Mouse (Mus musculus) gastrocnemius, postnatal 4 days (tissue): ENCODE results near the gene Tpcn1. TPM values are rescaled to one million over a fixed set of nuclear protein-coding genes. Genes with fewer than 3 reads are reported as not detected.

Source experiments
- DNase-seq, 2 experiments: peaks; one replicate each; pipeline ENCODE4 v3.0.0; 2021 to 2022; ENCODE audit warnings: low spot score in 2 of 2, mixed read lengths in 2 of 2
- total RNA-seq, 2 experiments: library from RNA; stranded (reverse); gene quantifications; 2 replicates each; pipeline ENCODE4 v1.2.3; 2021

Tpcn1 gene
- total RNA-seq, 2 experiments from 2014 or later: 77.7 to 81.3 TPM

DNA sequence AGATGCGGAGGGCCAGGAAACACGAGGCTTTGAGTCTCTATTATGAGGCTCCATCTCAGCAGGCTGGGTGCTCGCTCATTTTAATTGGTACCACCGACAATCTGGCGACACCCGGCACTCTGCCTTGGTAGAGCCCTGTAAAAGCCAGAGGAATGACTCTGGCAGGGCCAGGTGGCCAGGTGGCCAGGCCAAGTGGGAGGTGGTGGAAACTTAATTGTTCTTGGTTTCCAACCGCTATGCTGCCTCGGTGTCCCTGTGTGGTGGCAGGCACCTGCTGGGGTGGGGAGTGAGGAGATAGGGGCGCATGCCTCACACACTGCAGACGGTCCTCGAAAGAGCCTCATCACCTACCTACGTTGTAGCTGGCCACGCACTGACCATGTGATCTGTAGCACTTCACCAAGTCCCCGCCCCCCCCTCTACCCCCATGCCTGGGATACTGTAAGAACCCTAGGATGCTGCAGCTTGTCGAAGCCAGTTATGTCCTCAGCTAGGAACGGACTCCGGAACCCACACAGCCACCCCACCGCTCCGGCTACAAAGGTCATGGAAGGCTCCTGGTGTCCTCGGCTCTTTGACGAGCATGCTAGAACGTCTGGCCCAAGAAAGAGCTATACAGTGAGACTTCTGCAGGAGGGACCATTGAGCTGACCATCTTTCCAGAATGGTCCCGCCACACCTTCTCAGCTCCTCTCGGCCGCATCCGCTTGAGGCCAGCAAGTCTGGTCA lies 8.4 kb downstream of the Tpcn1 start:
- no peak for DNase-seq

GRCm38 (mm10) chr5:120579211-120579897 lies 9.1 kb downstream of the Tpcn1 start:
- DNase-seq: peak in 1 of 2 experiments; percentile 74

DNA sequence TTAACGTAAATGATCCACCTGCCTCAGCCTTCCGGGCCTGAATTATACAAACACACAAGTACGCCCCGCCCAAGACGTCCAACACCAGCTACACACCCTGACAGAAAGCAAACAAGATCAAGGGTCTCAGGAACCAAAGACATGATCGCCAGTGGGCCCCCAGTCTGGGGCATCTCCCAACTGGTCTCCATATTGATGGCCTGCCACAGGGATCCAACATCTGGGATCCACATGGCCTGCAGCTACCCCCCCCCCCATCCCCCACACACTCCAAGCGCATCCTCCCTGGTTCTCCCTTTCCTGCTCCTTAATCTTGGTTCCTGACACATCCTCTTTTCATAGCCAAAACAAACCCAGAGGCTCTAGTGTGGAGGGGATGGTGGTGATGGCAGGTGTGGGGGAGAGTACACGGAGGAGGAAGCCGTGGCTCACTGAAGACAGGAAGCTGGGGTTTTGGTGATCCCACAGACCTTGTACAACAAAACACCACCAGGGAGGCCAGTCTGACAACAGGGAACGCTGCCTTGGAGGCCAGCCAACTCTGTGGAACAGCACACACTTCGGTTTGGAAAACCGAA lies 9.9 kb downstream of the Tpcn1 start:
- peak in 1 of 2 experiments; percentile 69 for DNase-seq

DNA sequence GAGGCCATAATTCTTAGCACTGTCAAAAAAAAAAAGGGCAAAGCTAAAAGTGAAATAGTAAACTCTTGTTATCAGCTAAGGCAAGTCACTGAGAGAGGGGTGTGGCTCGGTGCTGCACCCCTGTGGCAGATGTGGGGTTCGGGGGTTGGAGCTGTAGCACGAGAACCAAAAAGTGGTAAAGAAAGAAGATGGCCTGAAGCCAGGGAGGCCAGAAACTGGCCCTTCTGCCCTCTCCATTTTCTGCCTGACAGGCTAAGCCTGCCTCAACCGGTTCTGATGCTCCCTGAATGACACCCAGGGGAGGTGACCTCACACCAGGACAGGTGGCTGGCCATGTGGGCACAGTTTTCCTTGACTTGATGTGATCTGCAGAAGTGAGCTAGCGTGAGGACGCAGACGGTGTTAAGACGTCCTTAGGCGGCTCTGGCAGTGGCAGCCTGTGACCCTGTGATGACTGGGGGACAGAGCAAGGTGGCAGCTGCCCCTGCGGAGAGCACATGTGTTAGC lies 10.5 kb downstream of the Tpcn1 start:
- no peak for DNase-seq

DNA sequence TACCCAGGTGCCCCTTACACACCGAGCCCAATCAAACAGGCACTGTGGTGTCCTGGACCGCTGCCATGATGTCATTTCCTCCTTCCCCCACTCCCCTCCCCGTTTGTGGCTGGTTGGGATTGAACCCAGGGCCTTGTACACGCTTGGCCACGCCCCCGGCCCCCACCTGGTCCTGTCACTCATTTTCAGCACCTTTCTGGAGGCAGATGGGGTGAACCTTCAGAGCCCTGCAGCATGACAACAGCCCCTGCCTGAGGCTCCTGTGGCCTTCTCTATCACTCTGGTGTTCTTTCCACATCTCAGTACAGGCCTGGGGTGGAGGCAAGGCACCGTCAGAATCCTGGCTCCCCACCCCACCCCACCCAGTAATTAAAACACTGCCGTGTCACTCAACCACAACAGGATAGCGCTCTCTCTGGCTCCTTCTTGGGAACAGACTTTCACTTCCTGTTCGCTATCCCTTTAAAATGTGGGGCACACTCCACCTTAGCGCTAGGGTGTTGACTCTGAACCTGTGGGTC lies 11.6 kb downstream of the Tpcn1 start:
- DNase-seq: no peak

DNA sequence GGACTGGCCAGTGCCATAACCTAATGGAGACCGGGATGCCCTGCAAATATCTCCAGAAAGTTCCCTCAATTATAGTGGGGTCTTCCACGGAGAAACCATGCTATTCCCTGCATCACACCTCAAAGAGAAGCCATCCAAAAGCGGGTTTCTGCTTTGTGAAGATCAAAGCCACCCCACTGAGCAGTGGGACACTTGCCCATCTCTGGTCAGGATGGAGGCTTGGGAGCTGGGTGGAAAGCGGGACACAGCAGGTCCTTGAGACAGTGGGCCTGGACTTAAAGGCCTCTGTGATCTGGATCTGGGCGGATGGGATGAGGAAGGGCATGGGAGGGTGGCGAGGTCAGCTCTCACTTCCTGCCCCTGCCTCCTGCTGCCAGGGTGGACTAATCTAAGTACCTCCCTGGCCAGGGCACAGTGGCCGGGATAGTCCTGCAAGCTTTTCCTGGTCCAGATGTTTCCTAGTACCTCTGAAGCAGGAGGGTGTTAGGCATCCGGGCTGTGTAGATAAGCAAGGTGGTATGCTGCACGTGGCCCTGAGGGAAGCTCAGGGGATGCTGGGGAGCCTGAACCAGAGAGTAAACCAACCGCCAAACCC lies 13.9 kb downstream of the Tpcn1 start:
- DNase-seq: no peak

DNA sequence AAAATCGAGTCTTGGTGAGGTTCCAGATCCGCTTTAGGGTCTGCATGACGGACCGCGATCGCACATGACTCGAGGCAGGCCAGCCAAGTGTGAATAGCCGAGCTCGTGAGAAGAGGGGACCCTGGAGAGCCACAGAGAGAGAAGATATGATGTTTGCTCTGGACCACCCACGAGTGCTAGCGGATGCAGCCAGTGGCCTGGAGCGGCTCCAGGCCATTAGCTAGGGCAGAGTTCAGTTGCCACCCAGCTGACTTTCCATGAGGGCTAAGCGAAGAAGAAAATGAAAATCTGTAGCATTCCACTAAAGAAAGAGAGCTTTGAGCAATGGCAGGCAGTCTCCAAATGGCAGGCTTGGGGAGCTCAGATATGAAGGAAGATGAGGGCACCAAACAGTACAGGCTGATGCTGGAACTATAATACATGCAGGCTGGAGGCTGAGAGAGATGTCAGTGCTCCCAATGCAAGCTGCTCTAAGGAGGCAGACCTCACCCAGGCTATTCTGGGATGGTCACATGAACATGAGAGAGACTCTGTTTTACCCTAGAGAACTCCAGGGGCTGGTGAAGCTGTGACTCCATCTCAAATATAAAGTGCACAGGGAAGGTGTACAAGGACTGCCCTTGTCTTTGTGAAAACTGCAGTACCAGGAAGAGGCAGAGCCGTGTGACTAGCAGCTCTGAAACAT lies 17.3 kb downstream of the Tpcn1 start:
- no peak for DNase-seq

- no peak for DNase-seq
Observed at GRCm38 (mm10) chr5:120570289-120570897, 18.1 kb downstream of the Tpcn1 start.

- DNase-seq: no peak
Observed at GRCm38 (mm10) chr5:120569791-120570190, 18.7 kb downstream of the Tpcn1 start.

- no peak for DNase-seq
Observed at GRCm38 (mm10) chr5:120568964-120569363, 19.5 kb downstream of the Tpcn1 start.

DNA sequence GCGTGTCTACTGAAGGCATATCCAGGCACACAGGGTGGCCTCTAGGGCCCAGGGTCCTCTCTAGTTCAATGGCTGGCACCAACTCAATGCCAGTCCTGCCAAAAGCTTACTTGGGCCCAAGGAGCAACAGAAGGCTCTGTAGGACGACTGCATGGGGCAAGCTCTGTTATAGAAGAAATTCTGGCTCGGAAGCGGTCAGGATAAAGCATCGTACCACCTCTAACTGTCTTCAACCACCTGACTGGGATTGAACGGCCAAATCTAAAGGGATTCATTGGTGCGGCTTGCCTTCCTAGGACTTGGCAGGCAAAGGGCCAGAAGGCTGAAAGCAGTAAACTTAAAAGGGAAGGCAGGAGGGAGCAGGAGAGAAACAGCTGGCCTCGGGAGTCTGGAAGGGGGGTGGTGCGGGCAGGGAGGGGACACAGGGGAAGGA lies 20.1 kb downstream of the Tpcn1 start:
- no peak for DNase-seq

DNA sequence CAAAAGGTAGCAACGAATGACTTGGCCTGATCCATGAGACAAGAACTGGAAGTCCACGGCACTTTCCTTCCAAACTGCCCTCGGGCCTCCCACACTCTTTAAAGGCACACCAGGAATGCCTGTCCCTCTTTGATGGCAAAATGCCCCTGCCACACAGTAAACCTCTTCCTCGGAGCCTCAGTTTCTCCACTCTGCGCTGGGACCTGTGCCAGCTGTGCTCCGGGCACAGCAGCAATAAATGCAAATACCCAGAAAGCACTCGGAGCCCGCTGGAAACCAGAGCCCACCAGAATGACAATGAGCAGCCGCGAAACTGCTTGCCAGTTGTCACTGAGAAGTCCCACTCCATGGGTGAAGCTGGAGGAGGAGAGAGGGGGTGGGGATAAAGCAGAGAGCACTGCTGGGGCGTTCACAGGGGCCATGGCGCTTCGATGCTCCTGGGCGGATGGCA lies 20.7 kb downstream of the Tpcn1 start:
- no peak for DNase-seq

DNA sequence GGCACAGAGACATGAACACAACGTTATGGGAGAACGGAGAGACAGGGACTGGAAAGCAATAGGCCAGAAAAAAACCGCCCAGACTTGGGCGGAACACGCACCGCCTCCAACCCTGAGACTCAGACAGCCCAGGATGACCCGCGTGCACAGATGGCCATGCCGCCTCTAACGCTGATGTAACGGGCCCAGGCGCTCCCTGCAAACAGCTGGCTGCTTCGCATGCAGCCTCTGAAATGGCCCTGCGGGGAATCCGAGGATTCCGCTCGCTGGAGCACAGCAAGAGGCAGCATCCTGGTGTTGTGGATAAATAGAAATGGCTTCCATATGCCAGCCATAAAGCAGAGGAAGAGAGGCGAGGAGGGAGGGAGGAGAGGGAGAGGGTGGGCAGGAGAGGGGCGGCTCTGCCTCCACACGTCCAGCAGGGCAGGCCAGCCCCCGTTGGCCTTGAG lies 21.2 kb downstream of the Tpcn1 start:
- DNase-seq: peak; percentile 60 to 84

DNA sequence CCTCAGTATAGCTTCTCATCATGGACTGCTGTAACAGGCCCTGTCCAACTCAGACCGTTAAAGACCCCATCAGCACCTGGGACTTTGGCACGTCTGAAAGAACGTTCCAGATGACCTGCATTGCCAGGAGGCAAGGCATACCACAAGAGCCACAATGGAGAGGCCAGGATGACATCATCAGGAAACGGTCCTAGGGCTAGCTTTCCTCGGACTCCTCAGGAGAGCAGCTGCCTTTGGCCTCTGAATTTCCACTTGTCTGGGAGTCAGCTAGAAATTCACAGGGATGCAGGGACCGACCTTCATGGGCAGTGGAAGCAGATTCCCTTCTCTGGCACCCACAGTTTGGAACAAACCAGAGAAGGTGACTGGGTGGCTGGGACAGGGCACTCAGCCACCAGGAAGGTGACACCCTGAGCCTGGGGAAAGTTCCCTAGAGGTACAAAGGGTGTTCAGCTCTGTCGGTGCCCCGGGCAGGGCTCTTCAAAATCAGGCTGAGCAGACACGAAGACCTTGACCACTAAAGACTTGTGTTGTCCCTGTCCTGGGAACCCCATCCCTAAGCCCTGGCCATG lies 21.7 kb downstream of the Tpcn1 start:
- no peak for DNase-seq

GRCm38 (mm10) chr5:120566101-120566500 lies 22.4 kb downstream of the Tpcn1 start:
- DNase-seq: no peak

- DNase-seq: no peak
Observed at GRCm38 (mm10) chr5:120565171-120565905, 23.1 kb downstream of the Tpcn1 start.

DNA sequence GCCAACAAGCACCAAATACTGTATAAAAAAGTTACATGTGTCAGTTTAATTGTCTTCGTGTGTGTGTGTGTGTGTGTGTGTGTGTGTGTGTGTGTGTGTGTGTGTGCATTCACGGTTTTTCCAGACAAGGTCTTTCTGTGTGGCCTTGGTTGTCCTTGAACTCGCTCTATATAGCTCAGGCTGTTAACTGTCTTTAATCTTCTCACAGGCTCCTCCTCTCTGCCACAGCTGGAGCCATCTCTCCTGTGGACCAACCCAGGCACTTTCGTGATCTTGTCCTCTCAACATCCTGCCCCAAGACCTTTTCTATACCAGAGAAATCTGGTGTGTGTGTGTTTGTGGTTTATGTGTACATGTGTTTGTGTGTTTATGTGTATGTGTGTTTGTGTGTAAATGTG lies 24.6 kb downstream of the Tpcn1 start:
- DNase-seq: no peak

DNA sequence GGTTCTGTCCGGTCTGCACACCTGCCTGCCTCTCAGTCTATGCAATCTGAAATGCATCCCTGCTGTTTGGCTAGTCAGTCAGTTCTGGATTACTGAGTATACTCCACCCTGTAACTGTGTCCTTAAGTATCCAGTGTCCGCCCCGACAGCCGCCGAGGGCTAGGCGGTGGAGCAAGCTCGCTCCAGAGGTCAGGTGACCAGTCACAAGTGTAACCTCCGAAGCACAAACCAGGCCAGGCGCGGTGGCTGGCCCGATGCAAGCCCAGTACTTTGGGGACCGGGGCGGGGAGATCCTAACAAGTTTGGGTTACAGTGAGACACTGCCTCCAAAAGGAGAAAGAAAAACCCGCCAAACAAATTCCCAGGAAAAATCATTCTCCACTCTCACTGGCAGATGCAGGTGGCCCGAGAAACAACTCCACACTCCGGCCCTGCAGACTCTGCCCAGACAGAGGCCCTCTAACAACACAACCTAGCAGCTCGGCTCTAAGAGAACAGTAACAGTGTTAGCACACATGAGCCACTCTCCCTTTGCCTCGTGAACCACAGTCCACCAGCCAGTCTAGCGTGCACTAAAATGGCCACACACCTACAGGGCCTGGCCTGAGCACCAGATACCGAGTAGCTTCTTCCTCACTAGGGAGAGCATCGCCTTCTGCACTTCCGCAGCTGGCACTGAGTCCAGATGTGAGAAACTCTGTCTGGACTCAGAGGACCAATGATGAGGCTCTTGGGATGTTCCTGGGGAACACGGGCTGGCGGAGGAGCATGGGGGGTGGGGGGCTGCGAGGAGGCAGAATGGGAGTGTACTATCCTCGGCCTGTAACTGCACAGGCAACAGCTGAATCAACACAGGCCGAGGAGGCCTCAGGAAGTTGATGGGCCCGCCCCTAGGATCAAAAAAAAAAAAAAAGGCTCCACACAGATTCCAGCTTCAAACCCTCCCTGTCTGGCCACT lies 25.2 kb downstream of the Tpcn1 start:
- DNase-seq: peak; percentile 62 to 78
